Mouse (Mus musculus) megakaryocyte, embryonic 14.5 days (primary cell): ENCODE measurements around the gene Rbp1.

Source experiments
- FLI1 ChIP-seq: IDR thresholded peaks from 2 replicates; pipeline ENCODE4 v1.6.1; 2012; ENCODE audit warnings: low read length, inconsistent platforms, mixed read lengths
- GATA1 ChIP-seq: IDR thresholded peaks from 3 replicates; pipeline ENCODE4 v1.6.1; 2012; ENCODE audit warnings: mixed read lengths, low read length, inconsistent platforms, borderline replicate concordance

DNA sequence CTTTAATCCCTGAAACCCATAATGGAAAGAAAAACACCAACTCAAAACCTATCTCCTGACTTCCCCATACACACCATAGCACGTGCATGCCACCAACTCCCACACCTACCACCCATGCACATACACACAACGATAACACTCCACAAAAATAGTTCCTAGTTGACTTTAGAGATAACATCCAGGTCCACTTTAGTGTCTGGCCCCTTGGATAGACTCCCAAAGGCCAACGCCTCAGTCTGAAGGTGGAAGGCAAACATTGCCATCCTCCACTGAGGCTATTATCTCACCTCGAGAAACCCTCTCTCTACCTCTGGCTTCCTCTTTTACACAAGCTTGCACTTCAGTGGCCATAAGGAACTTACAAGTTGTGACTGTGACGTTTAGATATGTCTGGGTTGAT is 69.5 kb downstream of the Rbp1 start:
- TF ChIP-seq GATA1 (no peak), FLI1 (no peak)
